Mouse (Mus musculus) lung, adult 2 months (tissue): ENCODE data around the gene Gdpd1.
"Not testable (repeated sequence)": the region's sequence is repeated elsewhere in the genome, so short reads cannot be mapped to it uniquely, and the experiment has no call there.

Experiments
- CTCF ChIP-seq: fragments of 200-500 bp; IDR thresholded peaks from 2 replicates; pipeline ENCODE4 v1.5.1; 2011; ENCODE audit warnings: mild to moderate bottlenecking, low read length, control low read depth; ENCODE audit not compliant: insufficient read depth
- POLR2A ChIP-seq: fragments of 200-500 bp; IDR thresholded peaks from 2 replicates; pipeline ENCODE4 v1.6.1; 2011; ENCODE audit warnings: low read depth, mild to moderate bottlenecking, control low read depth, low read length, borderline replicate concordance; ENCODE audit errors: extremely low read depth

DNA sequence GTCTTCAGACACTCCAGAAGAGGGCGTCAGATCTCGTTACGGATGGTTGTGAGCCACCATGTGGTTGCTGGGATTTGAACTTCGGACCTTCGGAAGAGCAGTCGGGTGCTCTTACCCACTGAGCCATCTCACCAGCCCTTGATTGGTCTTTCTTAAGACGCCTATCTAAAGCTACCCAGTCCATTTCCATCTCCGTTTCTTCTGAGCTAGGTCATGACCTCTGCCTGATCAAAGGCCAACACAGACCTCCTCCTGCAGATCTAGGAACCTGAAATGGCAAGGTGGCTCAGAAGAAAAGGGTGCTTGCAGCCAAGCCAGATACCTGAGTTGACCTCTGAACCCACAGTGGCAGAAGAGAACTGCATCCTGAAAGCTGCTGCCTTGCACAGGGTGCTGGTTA lies 50.6 kb downstream of the Gdpd1 start:
- TF ChIP-seq CTCF, POLR2A: not testable (repeated sequence)
